Mouse (Mus musculus) lung, postnatal 36 days (tissue): ENCODE results near the gene Nxpe4.

Experiments
- DNase-seq: peaks from one replicate; pipeline ENCODE4 v3.0.0; 2022; ENCODE audit warnings: mixed read lengths

The Nxpe4 gene

DNA sequence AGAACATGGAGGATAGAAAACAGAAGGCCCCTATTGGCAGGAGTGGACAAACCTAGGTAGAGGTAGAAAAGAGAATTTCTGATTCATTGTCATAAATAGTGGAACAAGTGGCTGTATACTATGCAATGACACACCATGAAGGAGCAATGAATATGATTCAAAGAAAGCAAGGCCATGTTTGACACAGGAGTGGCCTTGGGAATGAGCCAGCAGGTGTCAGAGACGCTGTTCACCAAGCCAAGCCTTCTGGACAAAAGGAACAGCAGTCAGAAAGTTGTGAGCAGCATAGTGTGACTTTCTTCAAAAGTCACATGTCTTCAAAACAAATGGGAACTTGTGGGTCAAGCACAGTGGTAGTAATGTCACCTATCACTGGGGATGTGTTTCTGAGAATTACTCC, 80.0 kb downstream of the Nxpe4 start:
- DNase-seq: no peak

DNA sequence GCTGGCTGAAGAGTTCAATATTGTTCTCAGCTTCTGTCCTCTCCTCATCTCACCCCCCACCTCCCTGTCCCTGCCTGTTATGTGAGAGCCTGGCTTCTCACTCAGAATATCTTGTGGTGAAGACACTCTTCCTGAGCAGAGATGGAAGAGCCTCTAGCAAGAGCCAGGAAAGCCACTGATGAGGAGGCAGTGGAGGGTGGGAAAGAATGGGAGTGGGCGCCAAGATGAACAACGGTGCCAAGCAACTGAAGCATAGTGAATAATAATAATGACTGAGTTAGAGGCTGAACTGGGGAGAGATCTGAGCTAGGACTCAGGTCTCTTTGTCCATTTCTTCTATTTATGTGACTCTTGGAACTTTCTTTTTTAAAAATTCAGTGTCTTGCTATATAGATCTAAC, 80.9 kb downstream of the Nxpe4 start:
- DNase-seq: no peak

DNA sequence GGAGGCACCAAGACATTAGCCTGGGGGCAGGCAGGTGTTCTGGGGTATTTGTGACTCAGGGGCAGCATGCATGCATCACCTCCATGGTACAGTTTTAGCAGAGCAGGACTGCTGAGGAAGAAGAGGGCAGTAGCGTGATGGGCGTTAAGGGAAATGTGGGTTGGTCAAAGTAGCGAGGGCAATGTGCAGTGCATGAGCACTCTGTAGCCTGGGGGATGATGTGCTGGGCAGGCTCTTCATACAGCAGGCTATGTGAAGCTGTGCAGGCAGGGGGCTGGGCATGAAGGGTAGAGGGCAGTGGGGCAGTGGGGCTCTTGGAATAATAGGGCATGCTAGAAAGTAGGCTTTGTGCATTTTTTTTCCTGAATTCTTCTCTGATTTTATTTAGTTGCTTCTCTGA, 82.4 kb downstream of the Nxpe4 start:
- no peak for DNase-seq

DNA sequence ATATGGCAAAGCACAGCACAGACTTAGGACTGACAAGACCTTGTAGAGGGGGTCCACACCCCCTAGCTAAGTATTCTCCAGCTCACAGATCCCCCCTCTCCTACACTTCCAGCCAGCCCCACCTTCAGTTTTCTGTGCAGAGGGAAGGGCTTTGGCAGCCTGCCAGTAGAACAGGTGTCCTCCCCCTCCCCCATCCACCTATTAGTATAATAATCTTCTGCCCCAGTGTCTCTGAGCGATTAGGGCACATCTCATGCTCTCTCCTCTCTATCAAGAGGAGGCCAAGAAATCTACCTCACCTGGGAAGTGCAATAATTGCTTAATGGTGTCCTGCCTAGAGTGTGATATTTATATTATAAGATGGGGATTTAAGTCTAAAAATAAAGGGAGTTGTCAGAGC, 83.7 kb downstream of the Nxpe4 start:
- DNase-seq: no peak

DNA sequence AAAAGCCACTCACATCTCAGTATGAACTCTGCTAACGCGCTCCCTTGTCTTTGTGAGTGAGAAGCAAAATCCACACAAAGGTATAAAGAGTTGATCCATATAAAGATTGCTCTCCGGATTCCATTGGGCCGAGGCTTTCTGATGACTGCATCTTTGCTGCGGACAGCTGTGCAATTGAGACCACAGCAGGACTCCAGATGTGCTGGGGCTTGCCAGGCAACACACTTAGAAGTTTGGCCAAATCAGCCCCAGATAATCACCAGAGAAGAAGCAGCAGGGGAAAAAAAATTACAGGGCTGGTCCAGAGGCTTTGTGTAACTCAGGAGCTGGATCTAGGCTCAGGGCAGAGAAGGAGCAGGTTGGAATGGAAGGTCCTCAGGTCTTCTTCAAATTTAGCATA, 85.5 kb downstream of the Nxpe4 start:
- DNase-seq: no peak

DNA sequence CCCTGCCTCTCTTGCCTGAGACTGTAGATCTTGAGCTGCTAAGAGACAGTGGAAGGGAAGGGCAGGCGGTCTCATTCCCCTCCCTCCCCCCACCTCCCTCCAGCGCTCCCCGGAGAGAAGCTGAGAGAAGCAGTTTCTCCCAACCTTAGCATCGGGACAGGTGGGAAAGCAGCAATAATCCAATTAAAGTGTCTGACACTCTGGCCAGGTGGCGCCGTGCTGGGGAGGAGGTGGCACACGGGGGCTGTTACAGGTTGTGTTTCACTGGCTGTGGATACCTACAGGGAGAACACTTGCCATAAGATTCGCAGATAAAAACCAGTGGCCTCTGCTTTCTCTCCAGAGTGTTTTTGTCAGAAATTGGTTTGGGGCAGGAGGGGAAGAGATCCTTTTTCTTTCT, 90.4 kb downstream of the Nxpe4 start:
- DNase-seq: no peak

DNA sequence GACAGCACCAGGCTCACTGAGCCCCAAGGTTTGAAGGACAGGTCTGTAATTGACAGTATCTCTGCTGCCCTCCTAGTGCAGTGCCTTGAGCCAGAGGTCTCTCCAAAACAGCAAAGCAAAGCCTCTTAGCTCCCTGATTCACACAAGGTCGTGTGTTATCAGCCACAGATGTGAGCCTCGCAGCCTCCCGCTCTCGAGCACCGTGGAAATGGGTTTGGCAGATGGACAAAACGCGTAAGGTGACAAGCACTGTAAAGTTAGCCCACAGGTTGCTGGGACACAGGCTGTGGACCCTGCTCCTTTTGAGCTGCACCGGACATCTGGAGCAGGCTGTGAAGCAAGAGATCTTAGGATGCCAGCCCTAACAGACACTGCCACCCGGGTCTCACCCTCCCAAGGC, 95.2 kb downstream of the Nxpe4 start:
- DNase-seq: no peak

DNA sequence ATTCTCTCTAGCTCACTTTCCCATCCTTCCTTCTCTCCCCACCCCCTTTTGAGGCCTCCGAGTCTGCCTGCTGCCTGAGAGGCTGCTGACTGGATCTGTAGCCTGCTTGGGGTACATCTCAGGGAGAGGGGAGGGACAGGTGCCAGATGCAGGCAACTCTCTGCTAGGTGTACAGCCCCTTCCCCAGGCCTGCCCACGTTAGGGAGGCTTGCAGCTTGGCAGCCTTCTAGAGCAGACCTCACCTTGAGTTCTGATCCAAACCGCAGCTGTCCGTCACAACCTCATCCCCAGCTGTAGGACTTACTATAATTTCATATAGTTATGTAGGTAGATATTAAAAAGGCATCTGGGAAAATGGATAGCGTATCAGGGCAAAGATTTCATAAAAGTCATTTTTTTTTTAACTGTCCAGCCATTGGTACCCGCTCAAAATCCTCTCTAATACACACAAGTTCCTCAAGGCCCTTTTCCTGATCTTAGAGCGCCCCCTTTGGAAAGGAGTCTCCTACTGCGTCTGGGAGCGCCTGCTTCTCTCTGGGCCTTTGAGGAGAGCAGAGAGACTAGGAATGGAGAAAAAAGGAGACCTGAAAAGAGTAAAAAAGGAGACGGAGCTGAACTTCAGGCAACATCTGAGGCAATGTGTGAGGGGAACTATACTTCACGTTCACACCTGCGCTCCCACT, 96.1 kb downstream of the Nxpe4 start:
- DNase-seq: peak; percentile 48

DNA sequence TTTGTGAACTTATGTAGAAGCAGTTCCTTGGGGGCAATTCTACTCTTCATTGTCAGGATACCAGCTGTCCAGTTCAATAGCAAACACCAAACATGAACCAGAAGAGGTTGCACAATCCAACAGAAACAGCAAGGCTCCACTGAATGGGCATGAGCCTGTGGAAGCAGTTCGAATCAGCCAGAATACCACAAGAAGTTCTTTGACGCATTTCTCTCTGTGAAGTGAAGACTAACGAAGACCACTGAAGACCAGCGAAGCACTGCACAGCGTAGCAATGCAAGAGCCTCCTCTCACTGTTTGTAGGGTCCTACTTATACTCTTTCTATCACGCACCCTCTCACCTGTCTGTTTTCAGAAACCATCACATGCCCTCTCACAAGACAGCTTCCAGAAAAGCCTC, 102.8 kb downstream of the Nxpe4 start:
- DNase-seq: no peak

DNA sequence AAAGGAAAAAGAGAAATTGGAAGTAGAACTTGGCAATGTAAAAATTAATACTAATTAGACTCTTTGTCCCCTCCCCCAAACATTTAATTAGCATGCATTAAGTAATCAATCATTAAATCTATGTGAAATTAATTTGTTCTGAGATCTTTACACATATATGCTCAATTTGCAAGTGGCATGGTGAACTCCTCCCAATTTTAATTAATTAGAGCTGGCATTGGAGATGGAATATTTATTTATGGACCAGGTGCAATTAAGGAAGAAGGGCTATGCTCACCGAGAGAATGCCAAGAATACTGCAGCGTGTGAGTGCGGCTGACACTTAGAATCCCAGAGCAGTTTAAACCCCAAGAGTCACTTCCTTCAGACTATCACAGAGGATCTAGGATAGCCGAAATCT, 103.7 kb downstream of the Nxpe4 start:
- no peak for DNase-seq

DNA sequence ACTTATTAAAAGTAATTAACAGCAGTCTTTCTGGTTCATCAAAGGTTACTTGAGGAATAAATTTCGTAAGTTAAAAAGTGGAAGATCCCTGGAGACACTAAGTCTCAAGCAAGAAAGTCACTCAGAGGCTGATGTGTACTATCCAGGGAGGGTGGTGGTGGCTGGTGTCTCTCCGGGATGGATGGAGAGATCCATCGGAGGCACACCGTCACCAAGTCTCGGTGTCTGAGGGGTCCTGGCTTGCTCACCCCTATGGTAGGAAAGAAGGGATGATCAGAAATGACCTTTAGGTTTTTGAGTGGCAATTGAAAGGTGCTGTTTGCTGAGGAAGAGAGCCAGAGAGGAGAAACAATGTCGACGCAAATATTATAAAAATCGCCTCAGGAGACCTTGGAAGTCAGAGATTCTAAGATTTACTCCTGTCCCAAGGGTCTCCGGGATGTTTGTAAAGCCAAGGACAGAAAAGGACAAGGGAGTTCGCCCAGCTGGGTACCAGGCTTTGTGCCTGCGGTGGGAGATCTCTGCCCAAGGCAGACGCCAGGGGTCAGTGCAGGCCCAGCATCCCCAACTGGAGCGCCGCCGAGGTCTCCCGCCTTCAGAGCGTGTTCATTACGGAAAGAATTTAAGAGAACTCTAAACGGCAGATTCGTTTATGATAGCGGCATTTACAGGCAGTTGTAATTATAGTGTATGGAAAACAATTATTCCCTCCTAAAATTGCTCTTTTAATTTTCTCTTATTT, 104.6 kb downstream of the Nxpe4 start:
- peak; percentile 81 for DNase-seq

DNA sequence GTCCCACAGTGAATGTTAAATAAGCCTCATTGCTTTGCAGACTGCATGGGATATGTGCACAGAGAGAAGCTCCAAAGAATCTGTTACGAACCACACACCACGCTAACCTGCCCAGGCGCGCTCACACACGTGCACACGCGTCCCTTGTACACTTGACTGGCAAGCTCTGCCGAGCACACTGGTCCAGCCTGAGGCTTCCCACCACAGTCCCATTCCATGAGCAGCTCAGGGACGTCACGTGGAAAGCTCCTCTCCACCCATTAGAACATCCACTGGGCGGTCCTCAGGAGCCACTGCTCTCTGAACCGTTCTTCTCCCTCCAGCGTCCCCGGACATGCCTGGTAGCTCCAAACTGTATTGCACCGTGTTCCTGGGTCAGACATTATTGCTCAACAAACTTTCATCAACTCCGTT, 105.2 kb downstream of the Nxpe4 start:
- peak; percentile 59 for DNase-seq

DNA sequence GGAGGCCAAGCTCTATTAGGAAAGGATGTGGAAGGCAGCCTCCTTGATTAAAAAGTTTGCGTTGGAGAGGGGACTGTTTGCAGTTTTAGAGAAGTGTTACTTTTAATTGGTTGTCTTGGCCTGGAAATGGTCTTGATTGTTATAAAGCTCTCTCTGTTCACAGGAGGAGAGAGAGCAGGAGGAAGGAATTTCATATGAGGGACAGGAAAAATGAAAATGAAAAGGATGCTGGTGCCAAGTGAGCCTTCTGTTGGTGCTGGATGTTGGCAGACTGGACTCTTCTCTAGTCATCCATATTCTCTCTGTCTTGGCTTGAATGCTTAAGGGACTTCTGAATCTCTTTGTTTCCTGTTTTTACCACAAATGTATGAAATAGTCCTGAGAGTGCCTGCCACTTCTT, 106.1 kb downstream of the Nxpe4 start:
- DNase-seq: no peak

DNA sequence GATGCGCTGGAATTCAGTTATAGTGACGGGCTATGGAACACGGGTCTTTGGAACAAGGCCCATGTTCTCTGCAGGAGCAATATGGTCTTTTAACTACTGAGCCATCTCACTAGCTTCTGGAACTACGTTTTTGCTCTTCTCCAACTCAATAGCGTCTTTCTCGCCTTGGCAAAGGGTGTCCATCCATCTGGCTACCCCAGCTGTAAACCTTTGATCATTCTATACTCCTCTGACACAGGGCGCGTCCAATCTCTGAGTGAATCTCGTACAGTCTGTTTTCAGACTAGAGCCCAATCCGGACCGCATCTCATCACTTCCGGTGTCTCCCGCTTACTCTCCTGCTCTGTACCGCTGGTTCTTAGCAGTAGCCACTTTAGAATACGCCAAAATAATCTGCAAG, 115.0 kb downstream of the Nxpe4 start:
- no peak for DNase-seq

DNA sequence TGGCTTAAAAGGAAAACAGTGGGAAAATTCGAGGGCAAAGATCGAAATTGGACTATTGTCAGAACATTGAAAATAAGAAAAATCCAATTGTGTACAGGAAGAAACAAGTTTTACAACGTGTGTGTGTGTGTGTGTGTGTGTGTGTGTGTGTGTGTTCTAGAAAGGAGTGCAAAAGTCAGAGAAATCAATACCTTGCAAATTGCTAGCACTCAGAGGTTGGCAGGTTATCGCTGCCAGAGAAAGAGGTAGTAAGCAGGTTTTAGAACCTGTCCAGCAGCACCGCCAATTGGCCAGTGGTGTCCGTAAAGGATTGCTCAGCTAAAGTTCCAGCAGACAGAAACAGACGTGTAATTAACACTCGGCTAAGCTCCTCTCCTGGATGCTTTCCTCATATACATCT, 122.4 kb downstream of the Nxpe4 start:
- no peak for DNase-seq

DNA sequence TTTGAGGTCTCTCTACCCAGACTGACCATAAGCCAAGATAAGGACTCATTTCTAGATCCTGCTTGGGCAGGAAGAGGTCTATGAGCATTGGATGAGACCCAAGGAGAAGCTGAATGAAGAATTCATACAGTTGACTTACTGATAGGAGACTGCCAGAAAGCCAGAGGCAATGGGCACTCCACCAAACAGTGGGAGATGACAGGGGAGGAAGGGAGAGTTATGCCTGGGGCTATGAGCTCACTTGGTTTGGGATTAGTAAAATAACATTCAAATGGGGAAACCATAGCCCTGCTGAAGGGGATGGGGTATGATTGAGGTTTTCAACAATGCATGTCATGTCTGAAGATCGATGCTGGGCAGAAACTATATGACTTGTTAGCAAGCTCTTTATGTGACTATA, 128.5 kb downstream of the Nxpe4 start:
- no peak for DNase-seq

DNA sequence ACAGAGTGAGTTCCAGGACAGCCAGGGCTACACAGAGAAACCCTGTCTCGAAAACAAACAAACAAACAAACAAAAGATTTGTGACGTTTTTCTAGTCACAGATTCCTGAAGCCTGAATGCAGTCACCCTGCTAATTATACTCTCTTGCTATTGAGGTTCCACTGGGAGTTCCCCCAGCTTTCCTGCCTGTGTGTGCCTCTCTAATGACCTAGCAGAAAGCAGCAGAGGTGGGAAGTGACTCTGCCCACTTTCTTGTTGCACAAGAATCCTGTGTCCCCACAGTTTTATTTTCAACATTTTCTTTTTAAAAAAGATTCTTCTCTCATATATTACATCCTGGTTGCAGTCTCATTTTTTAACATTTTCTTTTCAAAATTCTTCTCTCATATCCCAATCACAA, 132.9 kb downstream of the Nxpe4 start:
- no peak for DNase-seq

DNA sequence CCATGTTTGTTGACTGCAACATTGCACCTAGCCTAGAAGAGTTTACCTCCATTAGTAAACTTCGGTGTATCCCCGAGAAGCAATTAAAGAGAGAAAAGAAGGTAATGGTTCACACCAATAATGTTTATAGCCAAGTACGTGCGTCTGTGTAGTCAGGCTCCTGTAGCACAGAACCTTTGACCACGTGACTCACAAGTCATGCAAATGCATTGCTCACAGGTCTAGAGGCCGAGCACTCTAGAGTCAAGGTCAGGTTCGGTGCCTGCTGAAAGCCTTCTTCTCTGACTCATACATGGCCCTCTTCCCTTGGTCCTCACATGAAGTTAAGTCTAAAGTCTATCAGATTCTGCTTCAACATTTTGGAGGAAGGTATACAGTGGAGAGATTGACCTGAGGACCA, 137.2 kb downstream of the Nxpe4 start:
- no peak for DNase-seq

DNA sequence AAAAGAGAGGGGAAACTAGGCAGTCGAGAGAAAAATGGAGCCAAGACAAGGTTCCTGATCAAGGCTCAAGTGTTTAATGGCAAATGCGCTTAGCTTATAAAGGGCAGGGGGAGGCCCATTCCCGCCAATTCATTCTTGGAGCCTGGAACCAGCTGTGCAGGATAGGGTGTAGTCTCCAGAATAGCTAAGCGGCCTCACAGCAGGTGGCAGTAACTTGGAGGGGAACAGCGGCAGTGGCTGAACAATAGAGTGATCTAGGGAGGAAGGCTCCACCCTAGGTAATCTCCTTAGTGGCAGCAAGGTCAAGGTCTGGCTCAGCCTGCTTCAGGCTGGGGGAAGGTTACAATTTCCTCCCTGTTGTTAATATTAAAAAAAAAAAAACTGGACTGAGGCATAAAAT, 141.7 kb downstream of the Nxpe4 start:
- DNase-seq: peak; percentile 36

DNA sequence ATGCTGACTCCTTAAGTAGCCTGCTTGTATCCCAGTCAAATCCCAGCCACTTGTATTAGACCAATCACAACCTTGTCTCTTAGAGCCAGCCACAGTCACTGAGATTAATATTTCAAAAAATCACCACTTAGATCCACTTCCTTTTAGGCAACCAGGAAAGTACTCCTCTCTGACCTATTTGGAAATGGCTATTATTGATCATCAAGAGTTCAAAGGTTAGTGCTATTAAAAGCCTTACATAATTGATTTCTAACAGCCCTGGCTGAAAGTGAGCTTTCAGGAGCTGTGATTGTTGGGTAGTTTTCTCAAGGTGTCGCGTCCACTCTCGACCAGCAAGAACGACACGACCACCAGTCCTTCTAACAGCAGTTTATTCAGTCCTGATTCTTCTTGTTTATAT, 149.4 kb downstream of the Nxpe4 start:
- no peak for DNase-seq

DNA sequence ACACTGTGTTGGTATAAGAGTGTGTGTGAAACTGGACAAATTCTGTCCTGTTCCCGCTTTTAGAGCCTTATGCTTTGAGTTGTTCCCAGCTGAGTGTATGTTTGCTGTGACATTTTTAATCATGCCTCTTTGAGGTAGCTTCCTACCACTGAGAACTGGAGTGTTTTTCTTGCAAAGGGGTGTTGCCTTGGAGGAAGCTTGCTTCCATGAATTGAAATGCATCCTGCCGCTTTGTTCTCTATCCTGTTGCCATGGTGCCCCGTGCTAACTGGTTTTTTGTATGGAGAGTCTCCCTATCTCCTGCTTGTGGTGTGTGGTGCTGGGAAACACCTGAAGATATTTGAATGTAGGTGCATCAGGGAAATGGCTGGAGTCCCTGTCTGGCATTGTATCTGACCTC, 152.4 kb downstream of the Nxpe4 start:
- DNase-seq: peak; percentile 76

DNA sequence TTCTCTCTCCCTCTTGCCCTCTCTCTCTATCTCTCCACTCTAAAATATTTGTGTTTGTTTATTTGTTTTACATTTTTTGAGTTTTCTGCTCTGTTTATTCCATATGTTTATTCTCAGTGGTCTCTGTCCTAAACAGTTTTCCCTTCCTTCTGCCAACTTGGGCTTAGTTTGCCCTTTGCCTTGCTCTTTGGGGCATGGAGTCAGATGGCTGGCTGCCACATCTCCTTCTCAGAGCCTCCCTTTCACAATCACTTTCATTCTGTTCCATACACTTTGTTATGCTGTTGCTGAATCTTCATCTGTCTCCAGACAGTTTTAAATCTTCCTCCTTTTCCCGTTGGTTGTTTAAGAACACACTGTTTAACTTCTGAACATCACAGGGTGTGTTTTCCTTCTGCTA, 154.0 kb downstream of the Nxpe4 start:
- DNase-seq: peak; percentile 28

DNA sequence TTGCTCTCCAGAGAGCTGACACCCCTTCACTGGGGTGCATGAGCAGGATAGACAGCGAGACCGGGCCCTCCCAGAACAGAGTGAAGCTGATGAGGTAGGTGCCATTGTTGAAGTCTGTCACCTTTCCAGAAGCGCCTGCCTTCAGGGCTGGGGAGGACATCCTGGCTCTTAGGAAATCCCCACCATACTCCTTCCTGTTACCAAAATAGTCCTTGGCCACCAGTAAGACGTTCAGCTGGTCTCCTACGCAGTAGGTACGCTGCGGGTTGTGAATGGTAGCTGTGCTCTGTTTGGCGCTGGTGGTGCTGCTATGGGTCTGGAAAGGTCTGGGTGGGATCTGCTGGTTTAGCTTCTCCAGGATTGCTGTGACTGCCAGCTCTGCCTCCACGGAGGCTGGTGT, 164.5 kb downstream of the Nxpe4 start:
- no peak for DNase-seq

DNA sequence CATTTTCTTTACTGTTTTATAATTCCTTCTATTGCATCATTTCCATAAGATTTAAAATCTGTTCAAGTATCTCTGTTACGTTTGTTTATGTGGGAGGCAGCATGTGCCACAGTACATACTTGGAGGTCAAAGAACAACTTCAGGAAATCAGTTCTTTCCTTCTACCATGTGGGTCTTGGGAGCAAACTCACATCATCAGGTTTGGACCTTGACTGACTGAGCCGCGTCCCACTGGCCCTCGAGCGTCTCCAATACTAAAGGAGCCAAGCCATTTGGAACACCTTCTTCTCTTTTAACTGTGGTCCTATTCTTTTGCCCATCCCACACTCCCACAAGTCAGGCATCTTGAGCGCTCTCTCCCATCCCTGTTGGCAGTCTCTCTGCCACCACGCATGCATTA, 167.8 kb downstream of the Nxpe4 start:
- DNase-seq: no peak
